Mouse (Mus musculus) spleen, adult 2 months (tissue): Measurements from ENCODE around the gene Cacna1e.

Source experiments
- CTCF ChIP-seq: fragments of 200-500 bp; IDR thresholded peaks from 2 replicates; pipeline ENCODE4 v1.5.1; 2011; ENCODE audit warnings: mild to moderate bottlenecking, inconsistent platforms; ENCODE audit not compliant: insufficient read depth, insufficient read length, insufficient replicate concordance; ENCODE audit errors: extremely low read depth
- POLR2A ChIP-seq: fragments of 200-500 bp; IDR thresholded peaks from 2 replicates; pipeline ENCODE4 v1.6.1; 2011; ENCODE audit warnings: low read depth, low read length, inconsistent platforms

GRCm38 (mm10) chr1:154602531-154602930 is 281.8 kb downstream of the Cacna1e start:
- TF ChIP-seq CTCF, result no peak
- no peak for TF ChIP-seq POLR2A
